Mouse (Mus musculus) midbrain, embryonic 13.5 days (tissue): ENCODE measurements around the gene Klk1b22. TPM values are rescaled to one million over a fixed set of nuclear protein-coding genes. Genes with fewer than 3 reads are reported as not detected.
"Not testable (repeated sequence)": the region's sequence is repeated elsewhere in the genome, so short reads cannot be mapped to it uniquely, and the experiment has no call there.

ENCODE experiments used
- ATAC-seq: fragments of 200-750 bp; cut with Nextera tagmentation; 2 replicates; pipeline ENCODE4 v1.8.0; 2017; ENCODE audit warnings: mild to moderate bottlenecking, moderate TSS enrichment, moderate library complexity
- H3K27ac ChIP-seq: fragments of 300-500 bp; sonication (generic); 2 replicates; pipeline ENCODE4 v1.5.1; 2015; ENCODE audit warnings: inconsistent platforms, mild to moderate bottlenecking, moderate library complexity
- H3K27me3 ChIP-seq: fragments of 300-500 bp; sonication (generic); 2 replicates; pipeline ENCODE4 v1.6.1; 2015; ENCODE audit warnings: mild to moderate bottlenecking, inconsistent platforms
- H3K36me3 ChIP-seq: fragments of 300-500 bp; sonication (generic); 2 replicates; pipeline ENCODE4 v1.6.1; 2015; ENCODE audit warnings: mild to moderate bottlenecking, inconsistent platforms
- H3K4me1 ChIP-seq: fragments of 300-500 bp; sonication (generic); replicated peaks from 2 replicates; pipeline ENCODE4 v1.6.1; 2015; ENCODE audit warnings: inconsistent platforms
- H3K4me2 ChIP-seq: fragments of 300-500 bp; sonication (generic); replicated peaks from 2 replicates; pipeline ENCODE4 v1.6.1; 2015; ENCODE audit warnings: moderate library complexity, mild to moderate bottlenecking, inconsistent platforms
- H3K4me3 ChIP-seq: fragments of 300-500 bp; sonication (generic); replicated peaks from 2 replicates; pipeline ENCODE4 v1.5.1; 2015; ENCODE audit warnings: mild to moderate bottlenecking, inconsistent platforms
- H3K9ac ChIP-seq: fragments of 300-500 bp; sonication (generic); replicated peaks from 2 replicates; pipeline ENCODE4 v1.6.1; 2015; ENCODE audit warnings: mild to moderate bottlenecking, inconsistent platforms
- H3K9me3 ChIP-seq: fragments of 300-500 bp; sonication (generic); 2 replicates; pipeline ENCODE4 v1.6.1; 2016; ENCODE audit warnings: mild to moderate bottlenecking, inconsistent platforms
- WGBS: fragments of 180-500 bp; shearing (Covaris S2); methylation state at CpG from one replicate; pipeline ENCODE4 v1.1.7; 2015; 5-methylcytosine and 5-hydroxymethylcytosine counted together
- polyA plus RNA-seq: library from polyadenylated mRNA; unstranded; fragments of >200 nt; fragmentation: Nextera tagmentation; extraction: Ambion mirVana; gene quantifications from 2 replicates; pipeline ENCODE4 v1.2.1, GENCODE M21; 2015

The Klk1b22 gene
- not detected in 2 replicates for polyA plus RNA-seq

DNA sequence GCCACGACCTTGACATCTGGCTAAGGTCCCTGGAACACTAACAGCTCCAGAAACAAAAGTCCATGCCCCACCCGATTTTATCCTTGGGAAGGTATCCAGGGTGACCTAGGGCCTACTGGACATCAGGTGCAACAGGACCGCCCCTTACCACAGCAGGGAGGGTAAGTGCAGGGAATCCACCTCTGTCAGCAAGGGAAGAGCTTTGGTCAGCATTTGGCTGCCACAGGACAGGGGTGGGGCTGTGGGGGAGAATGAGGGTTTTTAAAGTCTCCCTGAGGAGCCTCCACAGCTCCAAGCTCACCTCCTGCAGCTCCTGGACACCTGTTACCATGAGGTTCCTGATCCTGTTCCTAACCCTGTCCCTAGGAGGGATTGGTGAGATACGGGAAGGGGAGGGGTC, at the start of gene Klk1b22:
Gene Klk1b22 (plus strand): TSS at position 301 of the 400 bp plus-strand sequence.
- no peak for ATAC-seq
- H3K9ac ChIP-seq = no peak within 1 kb of the TSS
- no peak within 1 kb of the TSS for H3K4me2 ChIP-seq
- no peaks in the 10 kb centered on the region for H3K27me3 ChIP-seq
- 78% methylated on average over 4 of the region's 4 CpGs for WGBS
- no peaks in the 10 kb centered on the region for H3K4me1 ChIP-seq
- H3K27ac ChIP-seq = no peak within 1 kb of the TSS
- no peaks in the 10 kb centered on the region for H3K36me3 ChIP-seq
- no peaks in the 10 kb centered on the region for H3K9me3 ChIP-seq
- no peak within 1 kb of the TSS for H3K4me3 ChIP-seq

DNA sequence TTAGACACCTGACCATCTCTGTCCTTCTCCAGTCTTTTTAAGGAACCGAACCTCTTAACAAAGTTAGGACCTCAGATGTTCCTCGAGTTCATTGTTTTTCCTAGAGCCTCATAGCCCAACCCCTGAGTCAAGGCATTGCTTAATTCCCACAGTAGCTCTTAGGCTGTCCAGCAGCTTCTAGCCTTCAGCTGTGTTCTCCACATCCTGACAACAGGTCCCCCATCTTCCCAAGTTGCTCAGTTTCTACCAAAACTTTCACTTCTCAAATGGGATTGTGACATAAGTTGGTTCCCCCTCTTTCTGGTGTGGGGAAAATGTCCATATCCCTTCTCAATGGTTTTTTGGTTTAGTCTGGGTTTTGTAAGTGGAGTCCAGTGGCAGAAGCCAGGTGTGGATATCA, 40.4 kb upstream of the Klk1b22 start:
- WGBS = 85% methylated on average over 2 of the region's 2 CpGs
- no peak overlapping the region for H3K4me2 ChIP-seq
- H3K4me3 ChIP-seq = no peak overlapping the region
- H3K9ac ChIP-seq = no peak overlapping the region
- H3K36me3 ChIP-seq = no peaks in the 10 kb centered on the region
- H3K27me3 ChIP-seq = no peaks in the 10 kb centered on the region
- H3K9me3 ChIP-seq = no peaks in the 10 kb centered on the region
- H3K4me1 ChIP-seq = no peaks in the 10 kb centered on the region
- no peak for ATAC-seq
- no peak overlapping the region for H3K27ac ChIP-seq

GRCm38 (mm10) chr7:44077703-44078102, 34.8 kb upstream of the Klk1b22 start:
- no peak for ATAC-seq
- Histone ChIP-seq H3K4me1 (no peaks in the 10 kb centered on the region), H3K36me3 (no peaks in the 10 kb centered on the region), H3K4me3 (no peak overlapping the region), H3K27ac (no peak overlapping the region), H3K9ac (no peak overlapping the region), H3K27me3 (no peaks in the 10 kb centered on the region), H3K4me2 (no peak overlapping the region), H3K9me3 (0 out of 2 replicates have a peak, but pooled peaks cover under 1% of the 10 kb centered on the region)
- WGBS = 80% methylated on average over 1 of the region's 1 CpGs

GRCm38 (mm10) chr7:44096111-44096510, 16.4 kb upstream of the Klk1b22 start:
- WGBS = 85% methylated on average over 1 of the region's 1 CpGs

GRCm38 (mm10) chr7:44102028-44102427, 10.4 kb upstream of the Klk1b22 start, which contains the start of gene Klk1b21:
Gene Klk1b21, plus strand, starts transcription at chr7:44102328.
- H3K27me3 ChIP-seq, H3K9me3 ChIP-seq, H3K36me3 ChIP-seq, H3K27ac ChIP-seq, H3K4me3 ChIP-seq, ATAC-seq, H3K4me2 ChIP-seq, H3K9ac ChIP-seq, H3K4me1 ChIP-seq: not testable (repeated sequence)
- 78% methylated on average over 3 of the region's 3 CpGs for WGBS

More at GRCm38 (mm10) chr7:44096111-44096510, 16.4 kb upstream of the Klk1b22 start:
- Histone ChIP-seq H3K27ac (no peak overlapping the region), H3K4me3 (no peak overlapping the region), H3K36me3 (no peaks in the 10 kb centered on the region), H3K9ac (no peak overlapping the region), H3K9me3 (no peaks in the 10 kb centered on the region), H3K4me2 (no peak overlapping the region), H3K4me1 (no peaks in the 10 kb centered on the region), H3K27me3 (no peaks in the 10 kb centered on the region)
- no peak for ATAC-seq

DNA sequence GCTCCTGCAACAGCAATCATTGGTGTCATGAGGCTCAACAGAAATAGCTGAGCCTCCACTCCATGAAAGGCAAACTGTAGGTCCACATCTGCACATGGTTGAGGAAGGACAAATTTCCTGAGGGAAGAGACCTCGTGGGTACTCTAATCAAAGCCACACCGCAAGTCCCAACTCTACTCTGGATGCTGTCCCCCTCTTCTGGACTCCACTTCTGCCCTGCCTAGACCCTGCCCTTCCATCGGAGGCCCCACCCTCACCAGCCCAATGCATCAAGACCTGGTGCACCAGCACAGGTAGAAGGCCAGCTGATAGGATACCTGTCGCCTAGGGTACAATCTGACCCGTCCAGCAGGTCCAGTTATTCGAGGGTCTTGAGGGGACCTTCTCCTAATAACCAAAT, 11.0 kb downstream of the Klk1b22 start:
- H3K4me3 ChIP-seq = no peak overlapping the region

GRCm38 (mm10) chr7:44136467-44136866, 24.0 kb downstream of the Klk1b22 start, which contains the start of gene Klk1b16:
Gene Klk1b16, plus strand, starts transcription at chr7:44136767.
- H3K27ac ChIP-seq = no peak within 1 kb of the TSS
- no peaks in the 10 kb centered on the region for H3K36me3 ChIP-seq
- ATAC-seq = no peak
- no peak within 1 kb of the TSS for H3K9ac ChIP-seq
- no peaks in the 10 kb centered on the region for H3K27me3 ChIP-seq
- H3K4me2 ChIP-seq = no peak within 1 kb of the TSS
- no peaks in the 10 kb centered on the region for H3K4me1 ChIP-seq
- H3K4me3 ChIP-seq = no peak within 1 kb of the TSS
- WGBS = 94% methylated on average over 3 of the region's 3 CpGs
- no peaks in the 10 kb centered on the region for H3K9me3 ChIP-seq

More for the DNA sequence above, 11.0 kb downstream of the Klk1b22 start:
- no peak overlapping the region for H3K9ac ChIP-seq
- H3K36me3 ChIP-seq = no peaks in the 10 kb centered on the region
- H3K9me3 ChIP-seq = no peaks in the 10 kb centered on the region
- ATAC-seq = no peak
- 91% methylated on average over 6 of the region's 6 CpGs for WGBS
- H3K4me1 ChIP-seq = no peaks in the 10 kb centered on the region
- no peak overlapping the region for H3K4me2 ChIP-seq
- no peaks in the 10 kb centered on the region for H3K27me3 ChIP-seq
- H3K27ac ChIP-seq = no peak overlapping the region

Other genes with a start within 250 kb of the Klk1b22 start
- gene Klk4, start 231.5 kb upstream of the Klk1b22 start, polyA plus RNA-seq = not detected in 2 replicates
- not detected in 2 replicates for gene Klk15, start 178.9 kb upstream of the Klk1b22 start, polyA plus RNA-seq
- gene Klk1b8, start 162.0 kb upstream of the Klk1b22 start, polyA plus RNA-seq = not detected in 2 replicates
- not detected in 2 replicates for gene Klk1b1, start 145.9 kb upstream of the Klk1b22 start, polyA plus RNA-seq
- not detected in 2 replicates for gene Klk1b9, start 136.6 kb upstream of the Klk1b22 start, polyA plus RNA-seq
- not detected in 2 replicates for gene Klk1b11, start 116.8 kb upstream of the Klk1b22 start, polyA plus RNA-seq
- not detected in 2 replicates for gene Klk1b26, start 100.5 kb upstream of the Klk1b22 start, polyA plus RNA-seq
- gene Klk1b27, start 60.4 kb upstream of the Klk1b22 start, polyA plus RNA-seq = not detected in 2 replicates
- not detected in 2 replicates for gene Klk1b21, start 10.3 kb upstream of the Klk1b22 start, polyA plus RNA-seq
- gene Klk1b16, start 24.1 kb downstream of the Klk1b22 start, polyA plus RNA-seq = not detected in 2 replicates
- gene Klk1b24, start 75.6 kb downstream of the Klk1b22 start, polyA plus RNA-seq = not detected in 2 replicates
- gene Klk1b3, start 85.5 kb downstream of the Klk1b22 start, polyA plus RNA-seq = not detected in 2 replicates
- not detected in 2 replicates for gene Klk1b4, start 94.8 kb downstream of the Klk1b22 start, polyA plus RNA-seq
- not detected in 2 replicates for gene Klk1b5, start 103.3 kb downstream of the Klk1b22 start, polyA plus RNA-seq
- not detected in 2 replicates for gene Klk1, start 112.7 kb downstream of the Klk1b22 start, polyA plus RNA-seq
- gene Gm36864, start 123.5 kb downstream of the Klk1b22 start, polyA plus RNA-seq = not detected in 2 replicates
- 1.5 and 1.6 TPM in 2 replicates for gene 1700028J19Rik, start 134.0 kb downstream of the Klk1b22 start, polyA plus RNA-seq
- gene 2410002F23Rik, start 134.0 kb downstream of the Klk1b22 start, polyA plus RNA-seq = 205 and 217 TPM in 2 replicates
- gene Acp4, start 144.7 kb downstream of the Klk1b22 start, polyA plus RNA-seq = 0.09 TPM in 1 of 2 replicates, not detected in the other
- gene Gm15517, start 148.8 kb downstream of the Klk1b22 start, polyA plus RNA-seq = not detected in 2 replicates
- 3.7 and 4.0 TPM in 2 replicates for gene Clec11a, start 194.2 kb downstream of the Klk1b22 start, polyA plus RNA-seq
- gene Shank1, start 197.6 kb downstream of the Klk1b22 start, polyA plus RNA-seq = 26.0 and 26.4 TPM in 2 replicates